Mouse (Mus musculus): ENCODE measurements around the gene Il3.

GRCm38 (mm10) chr11:54301994-54302393 lies 34.9 kb upstream of the Il3 start:
- no peak for TF ChIP-seq CTCF (IDR thresholded peaks at IDR 0.05; ENCODE audit: control insufficient read depth, insufficient read depth, low read length)
- TF ChIP-seq POLR2A (IDR thresholded peaks at IDR 0.05; ENCODE audit: borderline replicate concordance, control insufficient read depth, low read depth, low read length), result no peak
